Mouse (Mus musculus): ENCODE measurements at regions not wholly inside any gene's neighbourhood (a gene's known extent, or its start where the extent isn't known, plus 50 kb on each side); places are given as distances from the start of the nearest gene placed in this dataset.

- ATAC-seq (ENCODE audit: low read depth) = no peak
- no peak overlapping the region for H3K4me3 ChIP-seq (replicated peaks)
- no peaks in the 10 kb centered on the region for H3K9me3 ChIP-seq (replicated peaks)
- no peaks in the 10 kb centered on the region for H3K4me1 ChIP-seq (replicated peaks)
- H3K4me2 ChIP-seq = no peak overlapping the region
- H3K27ac ChIP-seq = no peak overlapping the region
- no peaks in the 10 kb centered on the region for H3K27me3 ChIP-seq
- no peak overlapping the region for H3K9ac ChIP-seq
- 58% methylated on average over 3 of the region's 3 CpGs for WGBS (ENCODE audit: insufficient replicate concordance)
- DNase-seq = no peak
- H3K36me3 ChIP-seq = no peaks in the 10 kb centered on the region
These were observed 118.5 kb upstream of the Rgs1 start for GRCm38 (mm10) chr1:144367492-144367891.

- Histone ChIP-seq H3K36me3 (no peaks in the 10 kb centered on the region), H3K4me3 (replicated peaks) (no peak overlapping the region), H3K27me3 (no peaks in the 10 kb centered on the region), H3K9me3 (replicated peaks) (no peaks in the 10 kb centered on the region), H3K27ac (no peak overlapping the region), H3K9ac (no peak overlapping the region), H3K4me1 (replicated peaks) (no peaks in the 10 kb centered on the region), H3K4me2 (no peak overlapping the region)
- WGBS (ENCODE audit: insufficient replicate concordance) = 62% methylated on average over 4 of the region's 4 CpGs
- ATAC-seq (ENCODE audit: low read depth) (no peak), DNase-seq (no peak)
These were observed 106.7 kb upstream of the Rgs1 start for GRCm38 (mm10) chr1:144355560-144356310.

- H3K4me3 ChIP-seq (replicated peaks) = no peak overlapping the region
- H3K4me1 ChIP-seq (replicated peaks) = no peaks in the 10 kb centered on the region
- no peak overlapping the region for H3K27ac ChIP-seq
- 68% methylated on average over 3 of the region's 3 CpGs for WGBS (ENCODE audit: insufficient replicate concordance)
- H3K9ac ChIP-seq = no peak overlapping the region
- no peak overlapping the region for H3K4me2 ChIP-seq
- no peak for ATAC-seq (ENCODE audit: low read depth)
- no peaks in the 10 kb centered on the region for H3K9me3 ChIP-seq (replicated peaks)
- no peak for DNase-seq
- no peaks in the 10 kb centered on the region for H3K27me3 ChIP-seq
- H3K36me3 ChIP-seq = no peaks in the 10 kb centered on the region
These were observed 106.0 kb upstream of the Rgs1 start for GRCm38 (mm10) chr1:144355041-144355440.

DNA sequence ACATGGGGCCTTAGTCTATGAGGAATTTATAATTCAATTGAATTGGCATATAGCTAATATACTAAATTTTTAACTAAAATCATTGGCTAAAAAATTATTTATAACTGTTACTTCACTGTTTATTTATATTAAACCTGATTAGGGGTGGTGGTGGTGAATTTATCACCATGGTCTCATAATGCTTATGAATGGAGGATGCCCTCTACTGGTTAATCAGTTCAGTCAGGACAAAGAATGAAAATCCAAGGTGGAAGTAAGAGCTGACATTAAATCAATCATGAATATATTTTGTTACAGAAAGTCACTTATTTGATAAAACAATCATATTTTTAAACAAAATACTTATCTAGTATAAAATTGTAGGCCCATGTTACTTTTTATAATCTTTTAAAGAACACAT, 104.3 kb upstream of the Rgs1 start:
- ATAC-seq (ENCODE audit: low read depth) = no peak
- DNase-seq = no peak

GRCm38 (mm10) chr1:144343820-144344219, 94.8 kb upstream of the Rgs1 start:
- WGBS (ENCODE audit: insufficient replicate concordance) = 85% methylated on average over 1 of the region's 1 CpGs
- Histone ChIP-seq H3K36me3 (no peaks in the 10 kb centered on the region), H3K9ac (no peak overlapping the region), H3K4me1 (replicated peaks) (no peaks in the 10 kb centered on the region), H3K27ac (no peak overlapping the region), H3K27me3 (no peaks in the 10 kb centered on the region), H3K9me3 (replicated peaks) (no peaks in the 10 kb centered on the region), H3K4me3 (replicated peaks) (no peak overlapping the region), H3K4me2 (no peak overlapping the region)
- no peak for ATAC-seq (ENCODE audit: low read depth)
- DNase-seq = no peak

More for the DNA sequence above, 104.3 kb upstream of the Rgs1 start:
- Histone ChIP-seq H3K27me3 (no peaks in the 10 kb centered on the region), H3K4me3 (replicated peaks) (no peak overlapping the region), H3K36me3 (no peaks in the 10 kb centered on the region), H3K4me1 (replicated peaks) (no peaks in the 10 kb centered on the region), H3K9me3 (replicated peaks) (no peaks in the 10 kb centered on the region), H3K9ac (no peak overlapping the region), H3K27ac (no peak overlapping the region), H3K4me2 (no peak overlapping the region)

GRCm38 (mm10) chr1:144343299-144343698, 94.3 kb upstream of the Rgs1 start:
- H3K9ac ChIP-seq = no peak overlapping the region
- 57% methylated on average over 5 of the region's 5 CpGs for WGBS (ENCODE audit: insufficient replicate concordance)

DNA sequence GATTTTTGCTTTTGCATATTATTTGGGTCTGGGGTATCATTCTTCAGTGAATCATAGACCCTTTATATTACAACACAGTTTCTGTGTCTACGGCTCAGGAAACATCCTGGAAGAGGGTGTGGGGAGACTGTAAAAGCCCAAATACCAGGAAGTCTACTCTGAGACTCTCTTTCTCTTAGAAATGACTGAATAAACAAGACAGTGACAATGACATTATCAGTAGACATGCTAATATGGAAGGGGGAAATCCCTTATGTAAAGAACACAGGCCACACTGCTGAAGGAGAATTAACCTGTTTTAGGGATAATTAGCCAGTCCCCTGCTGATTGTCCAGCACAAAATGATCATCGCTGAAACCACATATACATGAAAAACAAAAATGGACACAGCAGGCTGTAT, 88.5 kb upstream of the Rgs1 start:
- ATAC-seq (ENCODE audit: low read depth) (no peak), DNase-seq (no peak)
- no peaks in the 10 kb centered on the region for H3K9me3 ChIP-seq (replicated peaks)
- no peak overlapping the region for H3K4me3 ChIP-seq (replicated peaks)
- WGBS (ENCODE audit: insufficient replicate concordance) = 64% methylated on average over 2 of the region's 2 CpGs
- H3K4me2 ChIP-seq = no peak overlapping the region
- H3K27me3 ChIP-seq = no peaks in the 10 kb centered on the region
- H3K4me1 ChIP-seq (replicated peaks) = no peaks in the 10 kb centered on the region
- H3K36me3 ChIP-seq = no peaks in the 10 kb centered on the region
- H3K9ac ChIP-seq = no peak overlapping the region
- no peak overlapping the region for H3K27ac ChIP-seq

More at GRCm38 (mm10) chr1:144343299-144343698, 94.3 kb upstream of the Rgs1 start:
- Histone ChIP-seq H3K27me3 (no peaks in the 10 kb centered on the region), H3K4me1 (replicated peaks) (no peaks in the 10 kb centered on the region), H3K27ac (no peak overlapping the region), H3K4me3 (replicated peaks) (no peak overlapping the region), H3K9me3 (replicated peaks) (no peaks in the 10 kb centered on the region), H3K4me2 (no peak overlapping the region), H3K36me3 (no peaks in the 10 kb centered on the region)
- ATAC-seq (ENCODE audit: low read depth) (no peak), DNase-seq (no peak)

- H3K4me2 ChIP-seq = no peak overlapping the region
- ATAC-seq (ENCODE audit: low read depth) (peak; percentile 31; the same call in 1 of the 2 replicates), DNase-seq (no peak)
- WGBS (ENCODE audit: insufficient replicate concordance) = 36% methylated on average over 8 of the region's 8 CpGs
- no peak overlapping the region for H3K27ac ChIP-seq
- no peaks in the 10 kb centered on the region for H3K9me3 ChIP-seq (replicated peaks)
- no peaks in the 10 kb centered on the region for H3K4me1 ChIP-seq (replicated peaks)
- no peaks in the 10 kb centered on the region for H3K36me3 ChIP-seq
- H3K4me3 ChIP-seq (replicated peaks) = no peak overlapping the region
- H3K9ac ChIP-seq = no peak overlapping the region
- H3K27me3 ChIP-seq = no peaks in the 10 kb centered on the region
These were observed 81.5 kb upstream of the Rgs1 start for GRCm38 (mm10) chr1:144330365-144331050.

DNA sequence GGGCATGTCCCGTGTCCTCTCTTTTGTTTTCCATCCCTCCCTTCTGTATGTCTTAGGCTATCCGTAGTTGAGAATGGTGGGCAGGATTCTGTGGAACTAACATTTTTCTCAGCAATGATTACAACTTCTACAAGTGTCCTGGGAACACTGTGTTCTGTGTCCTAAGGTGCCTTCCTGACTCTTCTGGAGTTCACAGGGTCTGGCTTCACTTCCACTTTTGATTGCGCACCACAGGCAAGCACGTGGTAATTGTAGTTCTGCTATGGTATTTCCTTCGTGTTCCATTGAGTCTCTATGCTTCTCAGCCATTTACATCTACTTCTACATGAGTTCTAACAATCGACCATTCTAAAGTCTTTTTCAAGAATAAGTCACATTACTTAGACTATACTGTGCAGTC, 70.4 kb upstream of the Rgs1 start:
- 55% methylated on average over 6 of the region's 6 CpGs for WGBS (ENCODE audit: insufficient replicate concordance)
- Histone ChIP-seq H3K9me3 (replicated peaks) (no peaks in the 10 kb centered on the region), H3K9ac (no peak overlapping the region), H3K36me3 (no peaks in the 10 kb centered on the region), H3K27me3 (no peaks in the 10 kb centered on the region), H3K4me1 (replicated peaks) (peaks cover 11% of the 10 kb centered on the region; the same call in 1 of the 2 replicates), H3K4me2 (no peak overlapping the region), H3K27ac (no peak overlapping the region), H3K4me3 (replicated peaks) (no peak overlapping the region)
- no peak for DNase-seq
- no peak for ATAC-seq (ENCODE audit: low read depth)

GRCm38 (mm10) chr1:144318289-144318688, 69.2 kb upstream of the Rgs1 start:
- no peak overlapping the region for H3K27ac ChIP-seq
- no peak overlapping the region for H3K4me2 ChIP-seq
- H3K9ac ChIP-seq = no peak overlapping the region
- peaks cover 11% of the 10 kb centered on the region; the same call in 1 of the 2 replicates for H3K4me1 ChIP-seq (replicated peaks)
- no peaks in the 10 kb centered on the region for H3K9me3 ChIP-seq (replicated peaks)
- no peaks in the 10 kb centered on the region for H3K27me3 ChIP-seq
- DNase-seq (peak; percentile 3), ATAC-seq (ENCODE audit: low read depth) (peak; percentile 75; the same call in 1 of the 2 replicates)
- H3K36me3 ChIP-seq = no peaks in the 10 kb centered on the region
- 7% methylated on average over 1 of the region's 1 CpGs for WGBS (ENCODE audit: insufficient replicate concordance)
- H3K4me3 ChIP-seq (replicated peaks) = no peak overlapping the region

GRCm38 (mm10) chr1:144317560-144317959, 68.5 kb upstream of the Rgs1 start:
- DNase-seq (no peak), ATAC-seq (ENCODE audit: low read depth) (no peak)
- no peak overlapping the region for H3K27ac ChIP-seq
- H3K9ac ChIP-seq = no peak overlapping the region
- H3K36me3 ChIP-seq = no peaks in the 10 kb centered on the region
- H3K9me3 ChIP-seq (replicated peaks) = no peaks in the 10 kb centered on the region
- WGBS (ENCODE audit: insufficient replicate concordance) = 48% methylated on average over 3 of the region's 3 CpGs
- H3K4me3 ChIP-seq (replicated peaks) = no peak overlapping the region
- peaks cover 11% of the 10 kb centered on the region; the same call in 1 of the 2 replicates for H3K4me1 ChIP-seq (replicated peaks)
- no peaks in the 10 kb centered on the region for H3K27me3 ChIP-seq
- no peak overlapping the region for H3K4me2 ChIP-seq

- Histone ChIP-seq H3K4me1 (replicated peaks) (peaks cover 11% of the 10 kb centered on the region; the same call in 1 of the 2 replicates), H3K4me2 (no peak overlapping the region), H3K9ac (no peak overlapping the region), H3K36me3 (no peaks in the 10 kb centered on the region), H3K27me3 (no peaks in the 10 kb centered on the region), H3K27ac (no peak overlapping the region), H3K4me3 (replicated peaks) (no peak overlapping the region), H3K9me3 (replicated peaks) (no peaks in the 10 kb centered on the region)
- ATAC-seq (ENCODE audit: low read depth) (no peak), DNase-seq (no peak)
- 63% methylated on average over 2 of the region's 2 CpGs for WGBS (ENCODE audit: insufficient replicate concordance)
These were observed 67.2 kb upstream of the Rgs1 start for GRCm38 (mm10) chr1:144316251-144316650.
